Mouse (Mus musculus): ENCODE results near the gene Tbc1d7. TPM values are rescaled to one million over a fixed set of nuclear protein-coding genes. Genes with fewer than 3 reads are reported as not detected.

Gene Tbc1d7
- total RNA-seq, 2 experiments from 2014 or later, result 40.3 to 45.0 TPM

GRCm38 (mm10) chr13:43133400-43133799 lies 37.9 kb downstream of the Tbc1d7 start:
- DNase-seq, result peak; percentile 33

DNA sequence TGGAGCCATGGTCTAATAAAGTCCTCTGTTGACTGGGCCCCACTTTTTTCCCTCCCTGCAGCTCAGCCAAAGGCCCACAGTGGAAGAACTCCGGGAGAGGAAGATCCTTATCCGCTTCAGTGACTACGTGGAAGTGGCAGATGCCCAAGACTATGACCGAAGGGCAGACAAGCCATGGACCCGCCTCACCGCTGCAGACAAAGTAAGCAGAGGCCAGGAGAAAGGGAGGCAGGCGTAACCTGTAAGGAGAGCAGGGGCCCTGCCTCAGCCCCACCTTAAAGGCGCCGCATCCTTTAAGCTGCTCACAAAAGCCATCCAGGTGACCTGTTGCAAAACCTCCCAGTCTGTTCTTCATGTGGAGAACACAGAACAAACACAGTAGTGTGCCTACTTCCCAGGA lies 38.4 kb downstream of the Tbc1d7 start:
- DNase-seq, result peak; percentile 30

DNA sequence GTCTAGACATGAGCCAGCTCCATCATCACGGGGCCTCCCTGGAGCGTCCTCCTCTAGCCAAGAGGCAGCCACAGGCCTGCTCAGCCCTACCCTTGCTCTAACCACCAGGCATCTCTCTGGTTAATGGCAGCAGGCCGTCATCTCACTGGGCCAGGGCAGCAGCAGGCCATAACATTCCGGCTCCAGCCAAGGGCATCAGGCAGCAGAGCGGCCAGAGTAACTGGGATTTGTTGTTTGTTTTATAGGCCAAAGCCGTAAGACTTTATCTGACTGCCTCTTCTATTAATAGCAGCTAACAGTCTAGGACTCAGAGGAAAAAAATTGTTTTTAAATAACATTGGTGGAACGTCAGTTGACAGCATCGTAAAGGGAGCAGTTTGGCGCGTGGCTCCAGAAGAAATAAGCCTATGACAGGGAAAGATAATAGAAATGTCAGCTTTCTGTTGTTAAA lies 39.5 kb downstream of the Tbc1d7 start:
- peak; percentile 72 for DNase-seq

DNA sequence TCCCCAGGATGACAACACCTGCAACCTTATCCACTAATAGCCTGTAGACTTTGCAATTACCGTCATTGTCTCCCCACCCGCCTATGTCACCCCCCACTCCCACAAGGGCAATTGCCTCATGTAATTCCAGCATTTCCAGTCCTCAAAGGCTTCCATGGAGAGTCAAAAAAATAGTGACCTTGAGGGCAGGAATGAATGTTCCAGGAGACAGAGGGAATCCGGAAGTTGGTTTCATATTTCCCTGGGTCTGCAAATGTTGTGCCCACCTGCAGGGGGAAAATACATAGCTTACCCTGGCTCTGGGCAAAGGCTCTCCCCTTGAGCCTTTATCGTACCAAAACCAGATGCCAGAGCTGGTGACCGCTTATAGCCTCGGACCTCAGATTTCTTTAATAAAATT lies 41.1 kb downstream of the Tbc1d7 start:
- no peak for DNase-seq

DNA sequence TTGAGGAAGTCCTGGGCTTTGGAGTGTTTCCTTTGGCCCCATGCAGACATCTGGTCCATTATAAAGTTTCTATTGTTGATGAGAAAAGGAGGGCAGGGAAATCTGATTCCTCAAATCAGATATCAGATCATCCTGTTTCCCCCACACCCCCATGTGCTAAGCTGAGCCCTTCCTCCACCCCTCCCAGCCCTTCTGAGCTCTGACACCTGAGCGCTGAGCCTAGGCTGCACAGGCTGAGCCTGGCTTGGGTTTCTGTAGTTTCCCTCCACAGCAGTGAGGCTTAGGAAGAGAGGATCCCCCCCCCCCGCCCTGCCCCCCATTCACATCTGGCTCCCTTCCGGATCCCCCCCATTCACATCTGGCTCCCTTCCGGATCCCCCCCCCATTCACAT lies 46.6 kb downstream of the Tbc1d7 start:
- no peak for DNase-seq

- no peak for DNase-seq
Measured at GRCm38 (mm10) chr13:43123895-43124682, 47.2 kb downstream of the Tbc1d7 start.

DNA sequence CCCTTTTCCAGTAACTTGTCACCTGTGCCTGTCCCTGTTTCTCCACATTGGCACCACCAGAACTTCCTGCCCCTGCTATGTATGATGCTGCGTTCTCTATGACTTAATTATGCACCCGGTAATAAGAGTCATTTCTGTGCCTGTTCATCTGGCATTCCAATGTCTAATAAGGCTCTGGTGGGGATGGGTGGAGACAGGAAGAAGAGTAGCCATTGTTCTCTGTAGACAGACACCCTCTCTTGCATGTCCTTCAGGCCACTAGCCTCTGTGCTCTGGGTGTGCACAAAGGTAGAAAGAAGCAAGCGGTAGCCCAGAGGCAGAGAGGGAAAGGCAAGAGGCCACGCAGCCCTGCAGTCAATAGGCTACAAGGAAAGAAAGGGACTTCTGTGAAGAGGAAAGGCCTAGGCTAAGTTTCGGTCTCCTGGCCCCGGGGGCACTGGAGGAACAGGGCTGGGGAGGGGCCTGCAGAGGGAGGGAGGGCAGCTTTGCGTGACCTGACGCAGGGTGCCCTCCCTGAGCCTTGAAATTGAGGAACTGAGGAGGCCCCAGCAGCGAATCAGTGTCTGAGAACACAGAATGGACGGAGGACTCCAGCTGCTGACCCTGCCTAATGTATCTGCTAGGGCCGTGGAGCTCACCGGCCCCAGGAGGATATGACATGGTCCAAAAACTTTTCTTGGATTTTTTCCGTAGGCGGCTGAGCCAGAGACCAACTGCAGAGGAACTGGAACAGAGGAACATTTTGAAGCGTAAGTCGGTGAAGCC lies 48.8 kb downstream of the Tbc1d7 start:
- peak; percentile 51 for DNase-seq

GRCm38 (mm10) chr13:43113141-43113540 lies 58.2 kb downstream of the Tbc1d7 start:
- no peak for DNase-seq

DNA sequence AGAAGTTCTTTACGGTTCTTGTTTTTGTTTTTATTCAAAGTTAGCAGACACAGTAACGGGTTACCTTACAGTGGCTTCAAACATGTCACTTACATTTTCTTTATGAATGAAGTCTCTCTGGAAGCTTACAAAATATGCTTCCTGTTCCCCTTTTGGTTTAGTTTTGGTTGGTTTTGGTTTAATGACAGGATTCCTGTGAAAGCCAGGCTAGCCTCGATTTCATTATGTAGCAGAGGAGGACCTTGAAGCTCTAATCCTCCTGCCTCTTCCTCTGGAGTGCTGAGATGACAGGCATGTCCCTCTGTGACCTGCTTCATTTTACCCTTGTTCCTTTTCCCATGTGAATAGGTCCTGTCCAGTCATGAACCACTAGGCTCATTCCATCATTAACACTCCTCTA lies 58.6 kb downstream of the Tbc1d7 start:
- DNase-seq, result no peak

- DNase-seq, result no peak
Measured at GRCm38 (mm10) chr13:43112280-43112679, 59.0 kb downstream of the Tbc1d7 start.

- no peak for DNase-seq
Measured at GRCm38 (mm10) chr13:43104496-43104895, 66.8 kb downstream of the Tbc1d7 start.

DNA sequence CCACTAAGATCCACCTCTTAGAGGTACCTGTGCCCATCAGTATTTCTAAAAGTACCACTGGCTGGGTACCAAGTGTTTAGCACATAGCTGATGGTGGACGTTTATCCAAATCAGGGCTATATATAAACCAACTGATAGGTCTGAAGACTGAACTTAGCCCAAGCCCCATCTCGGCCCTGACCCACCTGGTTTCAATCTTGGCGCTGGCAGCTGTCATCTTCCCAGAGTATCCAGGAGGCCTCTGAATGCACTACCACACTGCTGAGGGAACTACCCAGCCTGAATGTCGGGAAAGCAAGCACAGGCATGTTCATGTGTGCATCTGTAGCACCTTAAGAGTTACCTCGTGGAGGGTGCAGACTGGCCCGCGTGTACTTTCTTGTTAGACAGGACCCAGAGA lies 68.4 kb downstream of the Tbc1d7 start:
- DNase-seq, result no peak

Other genes with a start within 250 kb of the Tbc1d7 start
- gene Gfod1, start 132.7 kb upstream of the Tbc1d7 start, total RNA-seq (2021), result 10 to 100 TPM; 20.6 to 24.8 TPM
- gene Sirt5, start 194.0 kb upstream of the Tbc1d7 start, total RNA-seq (2021), result 10 to 100 TPM; 35.9 to 36.0 TPM
- gene Nol7, start 226.9 kb upstream of the Tbc1d7 start, total RNA-seq (2021), result 100 to 1,000 TPM; 123 to 126 TPM